Mouse (Mus musculus): ENCODE data around the gene Emilin1.

Gene Emilin1

DNA sequence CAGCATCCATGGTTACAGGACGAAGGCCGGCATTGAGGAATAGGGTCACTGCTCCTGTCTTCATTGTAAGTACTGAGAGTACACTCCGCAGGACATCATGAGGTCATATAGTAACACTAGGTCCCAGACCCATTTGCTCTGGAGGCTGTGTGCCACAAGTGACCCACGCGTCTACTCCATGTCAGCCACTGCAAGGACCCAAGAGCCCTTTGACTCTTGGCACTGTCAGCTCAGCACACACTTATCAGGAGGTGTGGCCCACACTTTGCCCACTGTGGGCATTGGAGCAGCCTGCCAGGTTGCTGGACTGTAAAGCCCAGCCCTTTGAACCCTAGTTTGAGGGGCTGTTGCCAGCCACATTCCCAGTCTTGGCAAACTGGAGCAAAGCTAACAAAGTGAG is 12.0 kb downstream of the Emilin1 start:
- DNase-seq (ENCODE audit: low spot score): no peak

DNA sequence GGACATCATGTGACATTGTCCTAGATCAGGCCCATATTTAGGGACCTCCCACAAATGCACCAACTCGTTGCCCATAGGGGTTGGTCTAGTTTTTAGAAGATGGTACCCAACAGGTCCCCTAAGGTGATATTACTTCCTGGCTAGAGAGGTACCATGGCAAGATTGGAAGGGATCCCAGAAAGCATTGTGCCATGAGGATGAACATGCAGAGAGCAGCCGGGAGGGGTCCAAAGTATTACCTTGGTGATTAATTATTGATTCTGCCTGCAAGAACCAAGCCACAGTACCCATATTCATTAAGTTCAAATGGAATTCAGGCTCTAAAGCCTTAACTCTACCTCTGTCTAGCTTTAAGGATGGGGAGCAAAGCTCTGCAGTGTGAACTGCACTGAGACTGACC is 12.9 kb downstream of the Emilin1 start:
- DNase-seq (ENCODE audit: low spot score): no peak

DNA sequence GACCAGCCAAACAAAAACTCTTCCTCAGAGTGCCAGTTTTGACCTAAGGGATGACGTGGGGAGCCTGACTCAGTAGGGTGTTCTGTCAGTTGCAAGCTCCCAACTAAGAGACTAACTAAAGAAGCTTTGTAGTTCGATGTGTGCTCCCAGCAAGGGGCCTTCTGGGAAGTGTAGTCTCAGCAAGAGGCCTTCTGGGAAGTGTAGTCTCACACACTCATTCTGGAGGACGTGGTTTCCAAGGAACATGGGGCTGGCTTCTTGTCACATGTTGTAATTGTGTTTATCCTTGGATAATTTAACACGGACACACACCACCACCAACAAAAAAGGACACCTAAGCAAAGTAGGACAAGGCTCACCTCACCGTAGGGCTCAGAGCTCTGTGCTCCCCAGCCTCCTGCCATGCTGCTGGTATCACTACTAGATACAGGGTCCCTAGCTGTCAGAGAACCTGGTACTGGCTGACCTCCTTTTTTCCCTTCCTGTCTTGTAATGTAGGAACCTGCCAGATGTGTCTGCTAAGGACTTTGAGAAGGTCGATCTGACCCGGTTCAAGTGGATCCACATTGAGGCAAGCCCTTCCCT is 14.8 kb downstream of the Emilin1 start:
- no peak for DNase-seq (ENCODE audit: low spot score)

DNA sequence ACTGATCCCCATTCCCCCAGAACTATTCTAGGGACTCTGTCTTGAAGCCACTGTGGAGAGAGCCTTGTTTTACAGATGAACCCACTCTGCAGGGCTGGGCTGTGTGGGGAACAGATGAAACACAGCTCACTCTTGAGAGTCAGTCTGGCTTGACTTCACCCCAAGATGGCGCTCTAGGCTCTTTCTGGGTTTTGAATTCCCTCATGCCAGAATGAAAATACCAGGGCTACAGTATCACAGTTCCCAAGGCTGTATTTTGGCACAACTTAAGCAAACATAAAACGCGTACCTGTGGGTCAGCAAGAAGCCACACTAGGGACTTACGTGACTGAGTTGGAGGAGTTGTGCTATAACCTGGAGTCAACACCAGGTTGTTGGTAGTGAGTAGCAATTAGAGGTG is 16.9 kb downstream of the Emilin1 start:
- DNase-seq (ENCODE audit: low spot score): peak; percentile 69

DNA sequence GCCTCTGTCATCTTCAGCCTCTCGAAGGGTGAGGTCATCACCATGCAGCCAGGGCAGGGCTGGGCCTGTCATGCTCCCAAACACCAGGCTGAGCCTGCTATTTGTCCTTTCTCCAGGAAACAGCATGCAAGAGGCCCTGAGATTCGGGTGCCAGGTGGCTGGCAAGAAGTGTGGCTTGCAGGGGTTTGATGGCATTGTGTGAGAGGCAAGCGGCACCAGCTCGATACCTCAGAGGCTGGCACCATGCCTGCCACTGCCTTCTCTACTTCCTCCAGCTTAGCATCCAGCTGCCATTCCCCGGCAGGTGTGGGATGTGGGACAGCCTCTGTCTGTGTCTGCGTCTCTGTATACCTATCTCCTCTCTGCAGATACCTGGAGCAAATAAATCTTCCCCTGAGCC is 17.6 kb downstream of the Emilin1 start:
- no peak for DNase-seq (ENCODE audit: low spot score)

DNA sequence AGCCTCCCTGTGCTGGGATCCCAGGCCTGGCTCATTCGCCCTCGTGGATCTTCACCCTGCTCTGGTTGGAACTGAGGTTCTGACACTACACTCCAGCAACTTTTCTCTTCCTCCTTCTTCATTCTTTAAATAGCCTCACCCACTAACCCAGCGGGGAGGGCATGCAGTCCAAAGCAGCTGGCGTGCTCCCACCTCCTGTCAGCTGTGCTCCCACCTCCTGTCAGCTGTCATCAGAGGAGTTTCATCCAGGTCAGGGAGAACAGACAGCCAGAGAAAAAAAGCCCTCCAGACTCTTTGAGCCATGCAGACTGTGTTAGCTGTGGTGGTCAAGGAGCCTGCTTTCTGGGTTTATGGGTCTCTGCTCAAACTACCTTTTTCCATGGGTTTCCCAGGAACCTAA is 18.2 kb downstream of the Emilin1 start:
- no peak for DNase-seq (ENCODE audit: low spot score)

DNA sequence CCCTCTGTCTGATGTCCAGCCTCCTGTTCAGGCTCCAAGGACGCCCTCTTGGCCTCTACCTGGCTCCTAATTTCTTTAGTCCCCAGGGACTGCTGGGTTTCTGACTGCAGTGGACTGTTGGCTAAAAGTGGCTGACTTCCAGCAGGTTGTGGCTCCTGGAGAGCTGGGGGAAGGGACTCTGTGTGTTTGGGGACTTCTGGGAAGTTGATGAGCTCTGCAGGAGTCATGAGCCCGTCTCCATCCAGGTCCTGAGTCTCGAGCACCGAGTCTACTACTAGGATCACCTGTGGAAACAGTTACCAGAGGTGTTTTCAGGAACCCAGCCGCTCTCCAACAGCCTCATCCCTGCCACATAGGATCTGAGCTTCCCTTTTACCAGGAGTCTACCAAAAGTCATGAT is 20.5 kb downstream of the Emilin1 start:
- DNase-seq (ENCODE audit: low spot score): no peak

DNA sequence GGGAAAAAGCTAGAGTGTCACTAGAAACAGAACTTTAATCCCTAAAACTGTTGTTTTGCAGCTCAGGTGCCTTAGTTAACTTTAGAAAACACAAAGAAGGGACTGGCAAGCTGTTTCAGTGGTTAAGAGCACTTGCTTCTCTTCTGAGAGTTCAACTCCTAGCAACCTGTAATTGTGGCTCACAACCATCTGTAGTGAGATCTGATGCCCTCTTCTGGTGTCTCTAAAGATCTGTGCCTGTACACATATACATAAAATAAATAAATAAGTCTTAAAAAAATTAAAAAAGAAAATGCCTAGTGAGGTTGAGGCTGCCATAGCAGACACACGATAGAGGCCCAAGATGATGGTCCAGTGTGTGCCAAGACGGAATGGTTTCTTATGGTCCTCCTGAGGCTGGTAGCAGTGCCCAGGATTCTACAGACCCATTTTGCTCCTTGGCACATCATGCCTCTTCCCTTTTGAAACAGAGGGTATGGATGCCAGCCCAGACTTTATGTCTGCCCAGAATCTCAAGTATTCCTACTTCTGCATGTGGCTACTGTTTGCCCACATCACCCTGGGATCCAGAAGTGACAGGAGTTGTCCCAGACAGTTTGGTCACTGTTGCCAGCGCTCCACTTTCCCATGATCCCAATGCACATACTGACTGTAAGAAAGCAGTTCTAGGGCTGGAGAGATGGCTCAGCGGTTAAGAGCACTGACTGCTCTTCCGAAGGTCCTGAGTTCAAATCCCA is 21.7 kb downstream of the Emilin1 start:
- DNase-seq (ENCODE audit: low spot score): no peak

DNA sequence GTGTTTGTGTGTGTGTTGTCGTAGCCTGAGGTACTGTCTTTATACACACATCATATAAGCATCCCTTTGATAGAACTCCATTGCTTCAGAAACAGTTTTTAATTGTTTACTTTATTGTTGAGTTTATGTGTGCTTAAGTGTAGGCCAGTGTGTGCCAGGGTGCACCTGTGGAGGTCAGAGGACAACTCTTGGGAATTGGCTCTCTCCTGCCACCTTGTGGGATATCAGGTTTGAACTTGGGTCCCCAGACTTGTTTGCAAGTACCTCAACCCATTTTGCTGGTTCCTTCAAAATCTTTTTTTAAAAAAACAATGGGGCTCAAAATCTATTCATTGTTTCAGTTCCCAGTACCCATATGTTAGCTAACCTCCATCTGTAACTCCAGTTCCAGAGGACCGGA is 29.8 kb downstream of the Emilin1 start:
- no peak for DNase-seq (ENCODE audit: low spot score)

DNA sequence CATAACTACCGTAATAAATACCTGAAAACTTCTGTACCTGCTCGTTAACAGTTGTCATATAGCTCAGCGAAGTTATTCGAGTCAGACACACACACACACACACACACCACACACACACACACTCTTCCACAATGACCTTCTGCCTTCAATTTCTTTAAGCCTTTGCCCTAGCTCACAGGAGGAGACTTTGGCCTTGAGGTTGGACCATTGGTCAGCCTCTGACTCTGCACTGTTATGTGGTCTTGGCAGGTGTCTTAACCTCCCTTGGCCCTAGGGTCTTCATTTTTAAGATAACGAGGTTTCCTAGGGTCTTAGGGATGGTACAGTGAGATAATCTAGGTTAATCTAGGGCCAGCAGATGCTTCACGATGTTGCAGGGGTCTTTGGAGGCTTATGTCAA is 31.1 kb downstream of the Emilin1 start:
- no peak for DNase-seq (ENCODE audit: low spot score)

DNA sequence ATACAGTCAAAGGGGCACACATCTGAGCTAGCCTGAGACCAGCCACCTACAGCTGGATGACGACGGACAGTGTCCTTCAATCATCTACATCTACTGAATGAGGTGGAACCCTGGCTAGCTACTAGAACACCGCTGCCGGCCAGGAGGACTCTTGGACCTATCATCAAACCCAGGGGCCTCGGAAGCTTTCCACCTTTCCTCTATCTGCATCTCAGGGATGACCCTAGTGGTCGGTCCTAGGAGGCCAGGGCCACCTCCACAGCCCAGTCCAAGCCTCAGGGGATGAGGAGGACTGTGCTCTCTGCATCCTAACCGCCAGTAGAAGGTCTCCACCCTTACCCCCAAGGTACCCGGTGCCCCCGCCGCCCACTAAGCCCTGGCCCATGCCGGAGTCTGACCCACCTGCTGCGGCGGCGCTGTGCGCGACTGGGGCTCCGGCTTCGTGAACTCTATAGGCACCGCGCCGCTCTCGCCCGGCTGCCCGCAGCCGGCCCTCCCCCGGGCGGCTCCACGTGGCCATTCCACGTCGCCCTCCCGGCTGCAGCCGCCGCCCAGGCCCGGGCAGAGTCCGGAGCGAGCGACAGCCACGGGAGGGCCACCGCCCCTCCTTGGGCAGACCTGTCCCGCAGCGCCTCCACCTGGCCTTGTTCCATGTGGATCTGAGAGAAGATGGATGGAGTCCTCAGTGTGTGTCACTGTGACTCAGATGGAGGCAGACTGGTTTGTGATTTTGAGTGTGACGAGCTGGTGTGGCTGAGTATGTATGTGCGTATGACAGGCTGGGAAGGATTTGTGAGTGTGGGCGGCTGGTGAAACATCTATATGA is 32.0 kb downstream of the Emilin1 start, which contains the start of gene Cgref1:
Gene Cgref1, minus strand, starts transcription at position 636 of the 826 bp plus-strand sequence.
- peak; percentile 59 for DNase-seq (ENCODE audit: low spot score)

DNA sequence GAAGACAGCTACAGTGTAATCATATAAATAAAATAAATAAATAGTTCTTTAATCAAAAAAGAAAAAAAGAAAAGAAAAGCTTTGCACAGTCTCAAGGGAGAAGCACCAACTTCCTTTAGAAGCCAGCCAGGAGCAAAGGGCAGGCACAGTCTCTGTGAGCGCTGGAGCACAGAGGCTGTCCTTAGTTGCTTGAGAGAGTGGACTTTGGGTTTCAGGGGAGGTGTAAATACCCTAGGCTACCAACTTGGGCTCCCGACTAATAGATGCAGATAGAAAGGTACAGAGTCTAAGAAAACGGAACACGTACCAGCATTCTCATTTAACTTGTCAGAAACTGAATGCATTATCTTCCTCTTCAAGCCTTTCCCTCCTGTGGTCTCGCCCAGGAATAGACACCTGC is 35.4 kb downstream of the Emilin1 start:
- no peak for DNase-seq (ENCODE audit: low spot score)

DNA sequence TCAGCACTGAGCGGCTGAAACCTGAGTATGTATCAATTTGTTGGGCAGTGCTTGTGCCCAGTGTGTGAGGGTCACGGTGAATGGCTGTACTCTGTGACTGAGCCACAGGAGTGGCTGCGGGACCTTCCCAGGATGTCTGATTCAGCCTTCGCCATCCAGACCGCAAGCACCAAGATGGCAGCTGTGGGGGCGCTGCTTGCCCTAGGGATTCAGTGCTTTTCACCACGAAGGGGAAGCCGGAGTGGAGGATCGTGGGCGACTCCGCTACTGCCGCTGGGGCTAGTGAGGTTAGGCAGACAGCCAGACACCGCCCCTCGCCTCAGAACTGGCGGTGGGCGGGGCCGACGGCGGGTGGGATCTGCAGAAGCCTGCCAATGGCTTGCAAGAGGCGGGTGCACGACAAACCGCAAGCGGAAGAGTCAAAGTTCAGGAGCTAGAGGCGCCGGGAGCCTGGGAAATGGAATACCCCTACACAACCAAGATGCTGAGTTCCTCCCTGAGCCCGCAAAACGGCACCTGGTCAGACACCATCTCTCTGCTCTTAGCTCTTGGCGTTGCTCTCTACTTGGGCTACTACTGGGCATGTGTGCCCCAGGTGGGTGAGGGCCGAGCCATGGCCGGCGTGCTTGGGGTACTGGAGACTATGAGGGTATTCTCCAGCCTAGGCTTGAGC is 36.6 kb downstream of the Emilin1 start:
- DNase-seq (ENCODE audit: low spot score): peak; percentile 83

DNA sequence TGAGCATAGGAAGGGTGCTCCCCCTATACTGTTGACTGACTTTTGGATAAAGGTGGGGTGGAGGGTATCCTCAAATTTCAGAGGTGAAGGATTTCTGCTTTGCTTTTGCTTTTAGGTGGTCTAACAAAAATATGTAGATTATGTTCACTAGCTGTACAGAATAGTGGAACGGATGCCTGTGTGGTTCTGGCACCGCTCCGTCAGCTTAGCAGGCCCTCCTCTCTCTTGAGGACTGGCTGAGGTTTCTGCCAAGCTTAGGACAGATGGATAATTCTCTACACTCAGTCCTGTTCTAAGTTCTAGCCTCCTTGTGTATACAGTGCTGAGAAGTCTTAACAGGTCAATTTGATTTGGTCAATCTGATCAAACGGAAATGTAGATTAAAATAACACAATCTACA is 37.2 kb downstream of the Emilin1 start:
- DNase-seq (ENCODE audit: low spot score): no peak

DNA sequence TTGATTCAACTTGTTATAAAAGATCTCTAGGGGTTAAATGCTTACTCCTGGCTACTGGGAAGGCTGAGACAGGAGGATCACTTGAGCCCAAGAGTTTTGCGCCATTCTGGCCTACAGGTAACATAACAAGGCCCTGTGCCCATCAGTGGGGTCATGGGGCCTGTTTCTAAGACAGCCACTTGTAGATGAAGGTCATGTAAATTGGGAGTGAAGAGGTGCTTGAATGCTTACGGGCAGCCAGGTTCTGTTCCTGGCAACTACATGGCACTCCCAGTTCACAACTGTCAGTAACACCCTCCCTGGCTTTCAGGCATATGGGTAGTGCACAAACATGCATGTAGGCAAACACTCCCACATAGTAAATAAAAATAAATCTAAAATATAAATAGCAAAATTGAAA is 37.7 kb downstream of the Emilin1 start:
- no peak for DNase-seq (ENCODE audit: low spot score)

DNA sequence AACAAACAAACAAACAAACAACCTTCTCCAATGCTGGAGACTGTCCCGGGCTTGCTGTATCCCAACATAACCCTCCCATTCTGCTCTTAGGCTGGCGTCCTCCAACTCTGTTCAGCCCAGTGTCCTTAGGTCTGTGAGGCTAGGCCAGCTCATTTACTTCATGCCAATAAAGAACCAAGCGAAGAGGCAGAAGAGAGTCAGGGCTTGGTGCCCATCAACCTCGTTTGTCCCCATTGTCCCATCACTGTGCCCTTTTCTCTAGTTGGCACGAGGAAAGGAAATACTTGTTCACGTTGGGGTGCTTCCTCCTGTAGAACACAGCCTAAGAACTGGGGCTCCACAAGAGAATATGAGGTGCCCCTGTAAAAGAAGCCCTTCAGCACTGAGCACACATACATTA is 38.5 kb downstream of the Emilin1 start:
- no peak for DNase-seq (ENCODE audit: low spot score)

DNA sequence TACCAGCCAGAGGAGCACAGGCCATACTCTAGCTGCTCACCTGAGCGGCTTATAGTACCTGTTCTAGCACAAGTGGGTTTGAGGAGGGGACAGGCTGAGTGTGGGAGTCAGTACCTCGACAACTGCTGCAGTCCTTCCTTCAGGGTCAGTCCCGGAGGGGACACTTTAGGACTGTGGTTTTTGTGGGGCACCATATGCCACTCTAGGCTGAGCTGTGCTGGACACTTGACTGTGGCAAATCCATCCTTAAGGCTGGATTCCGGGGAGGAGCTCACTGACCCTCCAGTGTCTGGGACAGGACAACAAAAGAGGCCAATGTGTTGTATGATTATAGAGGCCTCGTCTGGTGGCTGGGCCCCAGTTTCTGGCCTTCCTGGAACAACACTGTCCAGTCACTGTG is 39.3 kb downstream of the Emilin1 start:
- no peak for DNase-seq (ENCODE audit: low spot score)

DNA sequence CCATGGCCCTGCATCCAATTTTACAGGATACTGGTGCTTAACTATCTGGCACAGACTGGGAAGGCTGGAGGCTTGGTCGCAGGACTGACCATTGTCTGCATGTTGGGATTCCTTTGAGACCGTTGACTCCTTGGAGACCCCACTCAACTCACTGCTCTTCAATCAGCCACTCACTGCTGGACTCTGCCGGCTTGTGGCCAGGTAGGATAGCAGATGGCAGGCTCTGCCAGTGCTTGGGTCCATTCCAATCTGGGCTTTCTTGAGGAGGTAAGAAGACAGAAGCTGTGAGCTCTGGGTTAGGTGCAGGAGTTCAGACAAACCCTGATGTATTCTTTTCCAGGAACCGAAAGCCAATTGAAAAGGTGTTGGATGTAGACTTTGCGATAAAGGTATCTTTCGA is 40.9 kb downstream of the Emilin1 start:
- no peak for DNase-seq (ENCODE audit: low spot score)

DNA sequence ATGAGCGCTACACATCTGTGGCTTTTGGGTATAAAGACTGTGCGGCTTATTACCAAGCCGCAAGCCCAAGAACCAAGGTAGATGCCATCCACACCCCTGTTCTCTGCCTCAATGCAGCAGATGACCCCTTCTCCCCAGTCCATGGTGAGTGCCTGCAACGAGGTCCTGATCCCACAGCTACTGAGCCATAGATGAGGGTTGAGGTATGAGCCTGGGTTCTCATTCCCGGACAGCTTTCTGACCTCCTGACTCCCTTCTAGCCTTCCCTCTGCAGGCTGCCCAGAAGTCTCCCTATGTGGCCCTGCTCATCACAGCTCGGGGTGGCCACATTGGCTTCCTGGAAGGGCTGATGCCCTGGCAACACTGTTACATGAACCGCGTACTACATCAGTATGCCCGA is 41.4 kb downstream of the Emilin1 start:
- no peak for DNase-seq (ENCODE audit: low spot score)

DNA sequence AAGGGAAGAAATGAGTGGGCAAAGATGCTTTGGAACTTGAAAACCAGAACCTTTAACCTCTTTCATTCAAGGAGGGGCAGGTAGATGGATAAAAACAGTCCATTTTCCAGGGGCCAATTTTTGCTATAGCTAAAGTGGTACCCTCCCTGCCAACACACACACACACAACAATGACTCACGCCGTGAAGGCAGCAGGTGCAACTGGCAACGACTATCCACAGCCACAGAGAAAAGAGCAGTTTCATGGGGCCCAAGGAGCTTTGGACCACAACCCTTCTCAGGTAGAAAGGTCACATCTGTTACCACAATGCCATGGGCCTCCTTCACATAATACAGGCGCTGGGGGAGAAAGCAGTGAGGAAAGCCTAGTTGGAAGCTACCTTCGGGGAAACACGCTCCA is 42.5 kb downstream of the Emilin1 start:
- DNase-seq (ENCODE audit: low spot score): no peak

DNA sequence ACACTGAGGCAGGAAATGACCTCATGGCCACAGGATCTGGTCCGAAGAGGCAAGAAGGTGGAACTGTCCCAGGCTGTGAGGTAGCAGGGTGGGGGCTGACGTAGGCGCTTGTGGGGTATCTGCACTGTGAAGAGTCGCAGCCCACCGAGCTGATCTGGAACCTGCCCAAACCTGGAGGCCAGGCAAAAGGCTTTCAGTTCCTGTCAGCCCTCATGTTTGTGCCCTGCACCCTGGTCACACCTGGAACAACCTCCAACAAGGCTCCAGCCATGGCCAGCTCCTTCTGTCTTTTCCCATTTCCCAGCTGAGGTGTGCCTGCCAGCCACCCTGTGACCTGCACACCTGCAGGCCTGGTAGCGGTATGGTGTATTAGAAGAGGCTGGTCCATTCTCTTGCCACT is 44.7 kb downstream of the Emilin1 start:
- DNase-seq (ENCODE audit: low spot score): no peak

DNA sequence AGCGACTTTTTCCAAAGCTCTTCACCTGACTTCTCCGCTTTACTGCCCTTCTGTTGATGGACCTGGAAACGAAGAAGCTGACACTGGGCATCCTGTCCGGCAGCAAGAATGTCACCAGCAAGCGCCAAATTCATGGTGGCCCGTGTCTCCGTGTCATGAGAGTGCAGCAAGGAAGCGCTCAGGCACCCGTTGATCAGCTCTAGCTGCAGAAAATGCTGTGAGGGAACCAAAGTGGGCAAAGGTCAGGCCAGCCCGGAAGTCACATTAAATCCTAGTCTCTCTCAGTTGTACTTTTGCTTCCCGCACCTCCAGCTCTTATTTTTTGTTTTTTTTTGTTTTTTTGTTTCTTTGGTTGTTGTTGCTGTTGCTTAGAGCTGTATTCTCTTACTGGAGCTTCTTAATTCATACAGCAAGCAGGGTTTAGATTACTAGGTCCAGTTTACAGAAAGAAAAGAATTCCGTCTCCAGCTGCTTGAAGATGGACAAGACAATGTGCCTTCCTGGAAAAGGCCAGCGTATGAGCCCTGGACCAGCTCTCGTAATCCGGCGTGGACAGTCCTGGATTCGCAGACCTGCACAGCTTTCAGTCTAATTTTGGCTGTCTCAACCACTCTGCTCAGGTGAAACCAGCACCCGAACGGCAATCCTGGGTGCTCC is 46.1 kb downstream of the Emilin1 start:
- no peak for DNase-seq (ENCODE audit: low spot score)
